Mouse (Mus musculus) hematopoietic stem cell, adult 5-6 weeks (primary cell): Measurements from ENCODE around the gene Gabpb1. TPM values are rescaled to one million over a fixed set of nuclear protein-coding genes. Genes with fewer than 3 reads are reported as not detected.
A peak's percentile ranks its signal among the peaks of the same experiment; 100 is the strongest.

Experiments
- ATAC-seq, 2 experiments: fragments of 125-278 bp in 1 of 2; replicated peaks in 1 of 2; 2 replicates each; pipeline ENCODE4 v1.8.0; 2016 to 2017; ENCODE audit warnings: inconsistent platforms in 2 of 2, mild to moderate bottlenecking in 2 of 2, moderate number of reproducible peaks in 2 of 2, low read depth in 1 of 2, moderate TSS enrichment in 1 of 2; ENCODE audit not compliant: low FRiP score in 2 of 2, poor library complexity in 2 of 2, severe bottlenecking in 2 of 2, insufficient read depth in 1 of 2, low TSS enrichment in 1 of 2
- total RNA-seq: library from RNA; stranded (forward); fragments of 172-1452, 232-1000 nt; gene quantifications from 2 replicates; pipeline ENCODE4 v1.2.3, GENCODE M21; 2017

Gene Gabpb1
- total RNA-seq, 1 experiment from 2014 or later: 71.6 TPM

DNA sequence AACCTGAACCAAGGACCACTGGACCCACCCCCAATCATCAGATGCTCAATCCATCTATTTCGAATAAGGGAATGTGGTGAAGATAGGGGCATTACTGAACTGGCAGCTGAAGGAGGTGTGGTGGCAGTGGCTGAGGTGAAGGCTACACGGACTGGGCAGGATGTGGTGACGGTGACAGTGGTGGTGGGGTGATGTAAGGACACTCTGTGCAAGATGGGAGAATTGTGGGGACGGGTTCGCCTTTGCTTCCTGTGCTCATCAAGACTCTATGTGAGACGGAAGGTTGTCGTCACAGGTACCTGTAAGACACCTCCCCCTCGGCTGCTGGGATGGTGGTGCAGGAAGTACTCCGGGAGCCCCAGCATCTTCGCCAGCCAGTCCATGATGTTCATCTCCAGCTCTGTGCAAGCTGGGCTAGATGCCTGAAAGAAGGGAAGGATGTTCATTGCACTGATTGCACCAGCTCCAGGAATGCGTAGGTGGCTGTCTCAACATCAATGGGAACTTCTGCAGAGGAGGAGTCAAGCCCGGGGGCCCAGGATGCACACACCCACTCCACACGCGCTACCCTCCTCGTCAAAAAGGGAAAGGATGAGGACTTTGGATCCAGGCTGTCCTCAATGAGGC lies 70.0 kb downstream of the Gabpb1 start:
- peak; percentile 81 to 86 for ATAC-seq

DNA sequence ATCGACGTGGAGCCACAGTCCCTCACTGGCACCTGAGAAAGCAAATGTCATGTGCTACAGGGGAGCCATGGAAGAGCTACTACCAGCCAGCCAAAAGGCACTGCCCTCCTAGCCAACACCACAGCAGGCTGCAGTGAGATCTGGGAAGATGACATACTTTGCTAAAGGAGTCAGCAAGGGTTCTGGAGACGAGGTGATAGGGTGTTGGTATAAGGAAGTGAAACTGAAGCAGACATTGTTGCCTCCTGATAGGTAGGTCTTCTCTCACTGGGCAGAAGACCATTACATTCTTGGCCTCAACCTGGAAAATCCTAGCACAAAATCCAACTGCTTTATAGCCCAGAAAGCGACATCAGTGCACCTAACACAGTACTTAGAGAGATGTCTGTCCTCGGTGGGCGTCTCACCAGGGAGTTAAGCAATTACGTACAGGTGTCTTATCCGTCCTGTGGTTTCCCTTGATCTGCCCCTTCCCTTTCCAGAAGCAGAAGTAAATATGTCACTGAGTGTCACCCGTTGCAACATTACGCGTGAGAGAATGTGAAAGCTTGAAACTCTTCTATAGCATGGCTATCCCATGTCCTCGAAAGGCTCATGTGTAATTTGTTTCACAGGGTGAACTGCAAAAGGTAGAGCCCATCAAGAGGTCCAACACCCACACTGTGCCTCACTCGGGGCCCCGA lies 74.1 kb downstream of the Gabpb1 start:
- ATAC-seq: peak; percentile 51 to 62

GRCm38 (mm10) chr2:126600533-126600932 lies 75.6 kb downstream of the Gabpb1 start:
- ATAC-seq: no peak

DNA sequence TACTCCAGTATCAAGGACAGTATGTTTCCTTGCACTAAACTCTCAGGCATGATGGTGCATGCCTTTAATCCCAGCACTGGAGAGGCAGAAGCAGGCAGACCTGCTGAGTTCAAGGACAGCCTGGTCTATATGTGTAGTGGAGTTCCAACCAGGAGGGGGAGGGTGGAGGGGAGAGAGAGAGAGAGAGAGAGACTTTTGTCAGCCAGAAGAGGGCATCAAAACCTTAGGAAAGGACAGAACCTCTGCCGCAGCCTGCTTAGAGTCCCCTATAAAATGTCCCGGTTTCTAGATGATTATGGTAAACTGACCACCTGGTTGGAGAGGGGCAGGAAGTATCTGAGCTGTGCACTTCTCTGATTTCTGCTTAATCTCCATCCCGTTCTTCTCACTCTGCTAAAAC lies 77.1 kb downstream of the Gabpb1 start:
- ATAC-seq: peak in 1 of 2 experiments; percentile 36; a peak in 2 of 4 replicates

- ATAC-seq: no peak
These were observed 77.8 kb downstream of the Gabpb1 start for GRCm38 (mm10) chr2:126598359-126598758.

DNA sequence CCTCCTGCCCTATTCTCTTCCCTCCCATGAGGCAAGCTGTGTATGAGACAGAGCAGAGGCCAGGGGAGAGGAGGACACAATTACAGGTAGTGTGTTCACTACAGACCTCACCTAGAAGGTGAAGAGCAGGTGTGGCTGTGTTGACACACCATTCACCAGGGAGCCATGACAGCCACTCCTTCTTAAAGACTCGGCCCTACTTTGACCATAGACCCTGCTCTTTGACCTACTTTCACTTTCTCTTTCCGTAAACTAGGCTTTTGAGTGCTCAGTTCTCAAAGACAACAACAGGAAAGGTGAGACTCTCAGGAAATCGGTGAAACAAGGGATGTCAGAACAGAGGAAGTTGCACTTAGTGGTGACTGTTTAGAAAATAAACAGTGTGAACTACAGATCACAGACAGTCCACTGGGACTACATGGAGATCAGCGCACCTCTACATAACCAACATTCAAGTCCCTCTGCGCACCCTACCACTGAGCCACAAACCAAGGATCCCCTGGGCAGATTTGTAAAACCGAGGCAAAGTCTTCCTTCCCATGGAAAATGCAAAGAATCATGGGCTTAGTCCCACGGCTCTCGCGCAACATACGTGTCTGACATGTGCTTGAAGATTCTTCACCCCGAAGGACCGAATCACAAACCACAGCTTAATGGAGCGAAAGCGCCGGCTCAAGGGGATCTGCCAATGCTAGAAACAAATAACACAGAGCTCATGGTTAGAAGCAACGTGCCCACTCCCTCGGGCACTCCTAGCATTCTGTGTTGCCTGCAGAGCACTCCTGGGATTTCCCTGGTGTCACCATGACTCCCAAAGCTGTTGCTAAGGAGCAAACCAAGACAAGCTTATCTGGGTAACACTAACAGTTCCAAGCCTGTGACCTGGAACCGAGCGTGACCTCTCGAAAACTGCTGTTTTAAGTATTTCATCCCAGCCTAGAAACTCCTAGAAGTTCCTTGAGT lies 78.6 kb downstream of the Gabpb1 start:
- peak; percentile 12 to 21; a peak in 1 of 4 replicates for ATAC-seq

DNA sequence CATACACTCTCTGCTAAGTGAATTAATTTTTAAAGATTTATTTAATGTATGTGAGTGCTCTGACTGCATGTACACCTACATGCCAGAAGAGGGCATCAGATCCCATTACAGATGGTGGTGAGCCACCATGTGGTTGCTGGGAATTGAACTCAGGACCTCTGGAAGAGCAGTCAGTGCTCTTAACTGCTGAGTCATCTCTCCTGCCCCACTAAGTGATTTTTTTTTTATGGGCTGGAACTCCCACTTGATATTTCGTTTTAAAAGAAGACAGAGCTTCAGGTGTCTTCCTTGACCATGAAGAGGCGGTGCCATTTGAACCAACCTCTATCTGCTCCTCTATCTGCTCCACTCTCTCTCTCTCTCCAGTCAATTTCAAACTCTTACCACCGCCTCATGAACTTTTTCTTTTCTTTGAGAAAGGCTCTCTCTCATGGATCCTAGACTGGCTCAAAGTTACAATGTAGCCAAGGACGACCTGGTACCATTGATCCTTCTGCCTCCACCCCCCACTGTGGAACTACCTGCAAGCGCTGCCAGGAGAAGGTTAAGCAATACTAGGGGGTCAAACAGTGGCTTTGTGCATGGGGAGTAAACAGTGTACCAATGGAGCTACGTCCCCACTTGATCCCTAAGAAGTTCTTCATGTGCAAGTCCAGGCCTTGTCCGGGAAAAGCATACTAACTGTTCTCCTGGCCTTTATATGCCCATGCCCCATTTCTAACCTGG lies 79.6 kb downstream of the Gabpb1 start:
- no peak for ATAC-seq

- ATAC-seq: peak; percentile 76 to 84
These were observed 82.1 kb downstream of the Gabpb1 start for GRCm38 (mm10) chr2:126593831-126594610.

GRCm38 (mm10) chr2:126591304-126591703 lies 84.8 kb downstream of the Gabpb1 start:
- no peak for ATAC-seq

DNA sequence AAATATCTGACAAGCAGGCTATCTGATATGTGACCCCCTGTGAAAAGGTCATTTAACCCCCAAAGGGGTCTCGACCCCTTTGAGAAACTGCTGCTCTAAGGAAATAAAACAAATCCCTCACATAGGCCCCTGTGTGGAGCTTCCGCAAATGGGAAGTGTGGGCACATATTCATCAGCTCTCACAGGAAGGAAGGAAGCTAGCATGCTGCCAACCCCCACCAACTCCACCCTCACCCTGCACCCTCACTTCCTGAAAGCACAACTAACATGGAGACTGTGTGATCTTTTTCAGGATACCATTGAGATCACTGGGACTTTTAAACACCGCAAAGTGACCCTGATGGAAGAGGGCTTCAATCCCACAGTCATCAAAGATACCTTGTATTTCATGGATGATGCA lies 88.7 kb downstream of the Gabpb1 start:
- ATAC-seq: peak; percentile 62 to 73; a peak in 3 of 4 replicates

- no peak for ATAC-seq
These were observed 91.3 kb downstream of the Gabpb1 start for GRCm38 (mm10) chr2:126584621-126585369.

DNA sequence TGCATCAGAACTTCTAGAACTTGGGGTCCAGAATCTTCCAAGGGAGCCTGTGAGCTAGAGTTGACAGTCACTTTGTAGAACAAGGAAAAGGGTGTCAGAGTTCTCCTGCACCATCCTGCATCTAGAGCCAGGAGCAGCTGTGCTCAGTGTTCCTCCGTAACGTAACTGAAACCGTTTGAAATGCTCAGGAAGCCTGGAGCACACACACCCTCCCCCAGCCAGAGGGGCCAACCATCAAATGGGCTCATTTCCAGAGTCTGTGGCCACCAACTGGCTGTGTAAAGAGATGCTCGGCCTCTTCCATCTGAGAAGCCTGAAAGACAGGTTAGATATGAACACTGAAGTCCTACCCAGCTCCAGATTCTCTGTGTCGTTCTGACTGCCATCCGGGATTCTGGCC lies 92.2 kb downstream of the Gabpb1 start:
- peak; percentile 51 to 63 for ATAC-seq

DNA sequence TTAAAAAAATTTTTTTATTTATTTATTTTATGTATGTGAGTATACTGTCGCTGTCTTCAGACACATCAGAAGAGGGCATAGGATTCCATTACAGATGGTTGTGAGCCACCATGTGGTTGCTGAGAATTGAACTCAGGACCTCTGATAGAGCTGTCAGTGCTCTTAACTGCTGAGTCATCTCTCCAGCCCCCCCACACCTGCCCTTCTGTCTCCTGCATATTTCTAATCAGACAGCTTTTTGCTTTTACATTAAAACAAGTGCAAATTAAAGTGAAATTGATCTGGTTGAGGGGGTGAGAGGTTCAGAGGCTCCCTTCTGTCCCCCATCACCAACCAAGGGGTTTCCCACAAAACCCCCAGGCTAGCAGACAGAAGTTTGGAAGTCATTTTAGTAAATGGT lies 96.9 kb downstream of the Gabpb1 start:
- ATAC-seq: no peak
